Mouse (Mus musculus): ENCODE measurements at regions not wholly inside any gene's neighbourhood (a gene's known extent, or its start where the extent isn't known, plus 50 kb on each side); places are given as distances from the start of the nearest gene placed in this dataset.

DNA sequence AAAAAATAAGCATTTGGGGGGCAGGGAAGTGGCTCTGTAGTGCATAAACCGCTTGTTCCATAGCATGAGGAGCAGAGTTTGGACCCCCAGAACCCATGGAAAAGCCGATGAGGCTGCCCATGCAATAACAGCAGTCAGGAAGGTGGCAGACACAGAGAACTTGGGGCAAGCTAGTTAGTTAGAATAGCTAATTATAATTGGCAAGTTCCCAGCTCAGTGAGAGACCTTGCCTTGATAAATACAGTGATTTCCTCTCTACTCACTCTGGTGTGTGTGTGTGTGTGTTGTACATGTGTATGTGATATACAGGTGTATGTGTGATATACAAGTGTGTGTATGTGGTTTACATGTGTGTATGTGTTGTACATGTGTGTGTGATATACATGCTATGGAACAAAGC, 226.4 kb downstream of the 3110018I06Rik start:
- intact Hi-C loops (cut with DNase I) = no loop called here
- DNase-seq (ENCODE audit: low spot score) = no peak

- intact Hi-C loops (cut with DNase I) = loop anchor here (2.0 kb wide), 1 partner anchor 31 kb away; no protein-coding TSS in a partner anchor
- DNase-seq (ENCODE audit: low spot score) = no peak
Observed at GRCm38 (mm10) chr12:107715871-107716270, 227.4 kb downstream of the 3110018I06Rik start.

DNA sequence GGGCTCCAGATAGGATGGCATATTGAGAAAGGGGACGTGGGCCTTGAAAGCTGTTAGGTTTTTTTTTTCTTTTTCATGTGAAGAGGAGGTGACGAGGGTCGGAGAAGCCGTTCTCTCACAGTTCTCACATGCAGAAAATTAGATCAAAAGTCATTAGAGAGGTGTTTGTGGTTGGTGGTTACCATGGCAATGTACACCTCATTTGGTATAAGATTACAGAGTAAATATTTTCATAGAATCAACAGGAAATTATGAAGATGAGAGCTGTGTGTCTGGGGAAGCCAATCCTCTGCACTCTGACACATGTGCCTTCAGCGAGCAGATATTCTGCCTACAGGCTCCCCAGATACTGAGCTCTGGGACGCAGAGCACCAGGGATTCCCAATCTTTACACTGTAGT, 232.5 kb downstream of the 3110018I06Rik start:
- intact Hi-C loops (cut with DNase I) = no loop called here
- no peak for DNase-seq (ENCODE audit: low spot score)

DNA sequence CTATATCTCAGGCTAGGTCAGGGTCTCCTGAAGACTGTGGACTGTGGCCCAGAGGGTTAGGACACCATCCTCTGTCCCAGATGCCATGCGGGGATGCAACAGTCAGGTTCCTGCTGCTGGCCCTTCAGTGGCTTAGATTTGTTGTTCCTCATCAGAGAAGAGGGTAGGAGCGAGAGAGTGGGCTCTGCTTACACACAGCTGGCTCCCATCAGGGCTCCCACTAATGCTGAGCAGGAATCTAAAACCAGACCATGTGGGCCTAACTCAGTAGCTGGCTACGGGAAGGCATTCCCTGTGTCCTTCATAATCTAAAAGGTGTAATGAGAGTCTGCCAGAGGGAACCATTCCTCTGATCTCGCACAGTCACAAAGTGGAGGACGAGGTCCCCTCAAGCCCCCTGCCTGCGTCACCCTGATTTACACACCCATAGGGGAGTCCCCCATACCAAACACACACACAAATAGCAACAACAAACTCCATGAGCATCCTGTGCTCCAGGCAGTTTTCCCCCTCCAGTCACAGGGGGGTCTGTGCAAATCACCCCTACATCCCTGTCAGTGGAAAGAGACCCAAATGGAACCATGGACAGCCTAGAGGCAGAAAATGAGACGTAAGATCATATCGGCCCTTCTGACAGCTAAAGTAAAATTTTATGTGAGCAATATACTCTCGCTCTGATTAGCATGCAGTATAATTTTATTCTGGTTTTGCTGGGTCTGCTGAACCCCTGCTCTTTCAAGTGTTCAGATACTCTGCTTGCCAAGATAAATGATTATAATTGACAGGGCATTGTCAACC, 234.8 kb downstream of the 3110018I06Rik start:
- intact Hi-C loops (cut with DNase I) = no loop called here
- DNase-seq (ENCODE audit: low spot score) = no peak

GRCm38 (mm10) chr12:107723860-107724320, 235.5 kb downstream of the 3110018I06Rik start:
- no peak for DNase-seq (ENCODE audit: low spot score)
- intact Hi-C loops (cut with DNase I) = no loop called here

GRCm38 (mm10) chr12:107724467-107724866, 236.0 kb downstream of the 3110018I06Rik start:
- no peak for DNase-seq (ENCODE audit: low spot score)
- intact Hi-C loops (cut with DNase I) = no loop called here

DNA sequence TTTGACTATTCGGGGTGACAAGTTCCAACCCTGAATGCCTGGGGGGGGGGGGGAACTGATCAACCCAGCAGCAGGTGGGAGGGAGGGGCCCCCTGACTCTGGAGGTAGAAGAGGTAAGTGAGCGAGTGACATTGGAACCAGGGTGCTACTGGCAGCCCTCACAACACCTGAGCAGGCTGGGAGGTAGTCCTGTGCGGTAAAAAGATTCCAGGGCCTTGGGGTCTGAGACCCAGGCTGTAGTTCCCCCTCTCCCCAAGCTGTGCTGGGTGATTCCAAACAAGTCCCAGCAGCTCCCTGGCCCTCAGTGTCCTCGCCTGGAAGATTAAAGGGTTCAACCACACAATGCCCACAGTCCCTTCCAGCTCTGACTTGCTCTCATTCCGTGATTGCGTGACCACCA, 240.4 kb downstream of the 3110018I06Rik start:
- DNase-seq (ENCODE audit: low spot score) = no peak

GRCm38 (mm10) chr12:107729301-107729700, 240.9 kb downstream of the 3110018I06Rik start:
- intact Hi-C loops (cut with DNase I) = no loop called here
- no peak for DNase-seq (ENCODE audit: low spot score)

More for the DNA sequence above, 240.4 kb downstream of the 3110018I06Rik start:
- intact Hi-C loops (cut with DNase I) = no loop called here

- no peak for DNase-seq (ENCODE audit: low spot score)
- intact Hi-C loops (cut with DNase I) = no loop called here
Observed at GRCm38 (mm10) chr12:107730940-107731339, 242.5 kb downstream of the 3110018I06Rik start.

DNA sequence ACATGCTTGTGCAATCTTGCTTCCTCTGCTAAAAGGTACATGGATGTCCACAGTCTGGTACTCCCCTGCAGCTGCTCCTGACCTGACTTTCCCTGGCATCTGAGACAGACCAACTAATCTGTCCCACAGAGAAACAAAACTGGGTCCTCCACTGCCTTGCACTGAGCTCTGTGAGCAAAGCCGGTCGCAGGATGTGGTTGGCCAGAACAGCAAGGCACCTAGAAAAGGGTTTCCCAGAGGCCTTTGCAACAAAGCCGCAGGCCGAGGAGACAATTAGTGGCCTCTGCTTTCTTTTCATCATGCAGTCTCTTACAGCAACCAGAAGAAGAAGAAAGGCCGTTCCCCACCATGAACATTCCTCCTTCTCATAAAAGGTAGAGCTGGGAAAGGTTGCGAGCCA, 246.1 kb downstream of the 3110018I06Rik start:
- DNase-seq (ENCODE audit: low spot score) = no peak
- intact Hi-C loops (cut with DNase I) = no loop called here

DNA sequence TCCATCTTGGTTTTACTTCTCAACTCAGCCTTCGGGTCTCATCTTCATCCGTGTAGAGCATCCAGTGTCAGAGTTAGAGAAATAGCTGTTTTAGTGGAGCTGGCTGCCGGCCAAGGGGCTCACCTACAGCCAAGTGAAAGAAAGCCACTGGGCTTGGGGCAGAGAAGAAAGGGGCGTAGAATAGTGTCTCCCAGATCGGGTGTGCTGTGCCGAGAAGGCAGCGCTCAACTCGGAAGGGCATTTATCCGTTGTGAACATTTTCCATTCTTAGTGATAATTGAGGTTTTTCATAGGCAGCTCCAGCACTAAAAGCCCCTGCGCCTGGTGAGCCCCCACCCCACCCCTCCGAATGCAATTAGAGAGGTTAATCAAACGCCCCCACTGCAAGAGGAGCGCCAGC, 254.2 kb downstream of the 3110018I06Rik start:
- no peak for DNase-seq (ENCODE audit: low spot score)
- intact Hi-C loops (cut with DNase I) = no loop called here

GRCm38 (mm10) chr12:107744822-107745221, 256.4 kb downstream of the 3110018I06Rik start:
- no peak for DNase-seq (ENCODE audit: low spot score)
- intact Hi-C loops (cut with DNase I) = no loop called here

- intact Hi-C loops (cut with DNase I) = no loop called here
- no peak for DNase-seq (ENCODE audit: low spot score)
Observed at GRCm38 (mm10) chr12:107748481-107749380, 254.7 kb downstream of the Bcl11b start.

- DNase-seq (ENCODE audit: low spot score) = no peak
- intact Hi-C loops (cut with DNase I) = no loop called here
Observed at GRCm38 (mm10) chr12:107749381-107750085, 253.9 kb downstream of the Bcl11b start.

GRCm38 (mm10) chr12:107750285-107750927, 253.0 kb downstream of the Bcl11b start:
- no peak for DNase-seq (ENCODE audit: low spot score)
- intact Hi-C loops (cut with DNase I) = no loop called here

DNA sequence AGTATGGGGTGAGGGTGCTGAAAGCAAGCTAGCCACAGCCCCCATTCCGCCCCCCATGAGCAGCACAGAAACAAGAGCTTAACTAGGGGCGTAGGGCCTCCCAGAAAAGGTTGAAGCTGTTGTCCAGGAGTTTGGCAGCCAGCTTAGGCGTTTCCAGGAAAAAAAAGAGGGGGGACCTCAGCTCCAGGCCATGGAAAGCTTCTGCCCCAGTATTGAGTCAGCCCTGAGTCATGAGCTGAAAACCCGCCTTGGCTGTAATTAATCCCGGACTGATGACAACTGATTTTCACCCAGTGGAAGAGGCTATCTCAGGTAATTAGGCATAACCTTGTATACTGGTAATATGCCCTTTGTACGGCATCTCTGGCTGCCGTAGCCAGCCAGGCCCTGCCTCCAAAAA, 251.3 kb downstream of the Bcl11b start:
- intact Hi-C loops (cut with DNase I) = no loop called here
- no peak for DNase-seq (ENCODE audit: low spot score)

- intact Hi-C loops (cut with DNase I) = no loop called here
Observed at GRCm38 (mm10) chr12:107752587-107752986, 250.8 kb downstream of the Bcl11b start.

DNA sequence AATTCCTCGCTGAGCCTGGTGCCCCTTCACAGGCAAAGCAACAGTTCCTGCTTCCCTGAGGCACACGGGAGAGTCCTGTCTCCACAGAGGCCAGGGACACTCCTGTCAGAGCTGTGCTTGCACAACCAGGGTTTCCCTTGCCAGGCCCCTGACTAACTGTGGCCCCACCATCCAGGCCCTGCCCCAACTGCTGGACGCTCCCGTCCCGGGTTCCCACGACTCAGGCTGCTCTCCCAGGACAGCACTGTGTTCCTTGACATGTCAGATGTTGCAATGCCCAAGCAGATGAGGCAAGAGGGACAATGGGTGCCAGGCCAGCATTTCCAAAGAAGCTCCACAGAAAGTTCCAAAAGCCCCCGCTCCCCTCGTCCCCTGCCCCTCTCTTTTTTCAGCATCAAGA, 250.4 kb downstream of the Bcl11b start:
- intact Hi-C loops (cut with DNase I) = no loop called here
- DNase-seq (ENCODE audit: low spot score) = peak; percentile 65

More at GRCm38 (mm10) chr12:107752587-107752986, 250.8 kb downstream of the Bcl11b start:
- DNase-seq (ENCODE audit: low spot score) = no peak

- DNase-seq (ENCODE audit: low spot score) = no peak
- intact Hi-C loops (cut with DNase I) = no loop called here
Observed at GRCm38 (mm10) chr12:107753536-107753935, 249.9 kb downstream of the Bcl11b start.

DNA sequence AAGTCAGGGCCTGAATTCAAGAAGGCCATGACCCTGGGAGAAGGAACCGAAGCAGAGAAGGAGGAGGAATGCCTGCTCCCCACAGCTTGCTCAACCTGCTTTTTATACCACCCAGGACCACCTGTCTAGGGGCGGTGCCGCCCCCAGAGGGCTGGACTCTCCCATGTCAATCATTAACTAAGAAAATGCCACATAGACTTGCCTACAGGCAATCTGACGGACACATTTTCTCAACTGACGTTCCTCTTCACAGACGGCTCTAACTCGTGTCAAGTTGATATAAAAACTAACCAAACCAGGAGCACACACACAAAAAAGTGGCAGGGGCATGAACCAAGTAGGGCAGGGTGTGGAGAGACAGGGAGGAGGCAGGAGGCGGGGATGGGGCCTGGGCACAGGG, 248.5 kb downstream of the Bcl11b start:
- no peak for DNase-seq (ENCODE audit: low spot score)
- intact Hi-C loops (cut with DNase I) = no loop called here

Measured in heart, postnatal 25 days (tissue).